Mouse (Mus musculus) CH12.LX (cell line): ENCODE measurements around the gene Slc2a8. TPM values are rescaled to one million over a fixed set of nuclear protein-coding genes. Genes with fewer than 3 reads are reported as not detected.

Source experiments
- DNase-seq: peaks from one replicate; pipeline ENCODE4 v3.0.0-alpha.2; 2013; ENCODE audit errors: extremely low read depth
- H3K27ac ChIP-seq: 2 replicates; pipeline ENCODE4 v1.5.1; 2012; ENCODE audit warnings: low read depth, mild to moderate bottlenecking, control low read depth, moderate library complexity; ENCODE audit not compliant: insufficient read depth
- H3K27me3 ChIP-seq: replicated peaks from 2 replicates; pipeline ENCODE3; 2012; ENCODE audit warnings: inconsistent platforms
- H3K36me3 ChIP-seq, 2 experiments: replicated peaks in 1 of 2; 2 replicates each; pipeline versions ENCODE3 to v1.6.1; 2012; ENCODE audit warnings: inconsistent platforms in 1 of 2, low read length in 1 of 2, mild to moderate bottlenecking in 1 of 2, mixed read lengths in 1 of 2, moderate library complexity in 1 of 2; ENCODE audit not compliant: control insufficient read depth in 1 of 2, insufficient read depth in 1 of 2
- H3K4me1 ChIP-seq, 2 experiments: 2 replicates each; pipeline ENCODE4 v1.6.1; 2012; ENCODE audit warnings: inconsistent platforms in 1 of 2, moderate library complexity in 1 of 2; ENCODE audit not compliant: insufficient read depth in 2 of 2, control insufficient read depth in 1 of 2
- H3K4me2 ChIP-seq: 2 replicates; pipeline ENCODE4 v1.6.1; 2012; ENCODE audit warnings: low read depth, mild to moderate bottlenecking, control low read depth; ENCODE audit not compliant: poor library complexity, insufficient read depth, severe bottlenecking
- H3K4me3 ChIP-seq, 3 experiments: fragments of 150-350 bp in 1 of 3; sonication (generic) in 1 of 3; replicated peaks in 1 of 3; 2 replicates each; pipeline versions ENCODE3 to v1.5.1; 2011 to 2012; ENCODE audit warnings: low read depth in 2 of 3, low read length in 2 of 3, mild to moderate bottlenecking in 2 of 3, moderate library complexity in 2 of 3, control low read depth in 1 of 3, improper control_type of control experiment in 1 of 3, inconsistent platforms in 1 of 3, mixed read lengths in 1 of 3; ENCODE audit not compliant: poor library complexity in 1 of 3
- H3K79me2 ChIP-seq: replicated peaks from 2 replicates; pipeline ENCODE4 v1.6.1; 2012; ENCODE audit warnings: mild to moderate bottlenecking, moderate library complexity; ENCODE audit not compliant: control insufficient read depth, poor library complexity, insufficient read depth, severe bottlenecking; ENCODE audit errors: extremely low read depth
- H3K9ac ChIP-seq: 2 replicates; pipeline ENCODE4 v1.6.1; 2012; ENCODE audit warnings: low read depth, mild to moderate bottlenecking, control low read depth, moderate library complexity; ENCODE audit not compliant: insufficient read depth
- H3K9me3 ChIP-seq: replicated peaks from 2 replicates; pipeline ENCODE3; 2012; ENCODE audit warnings: low read length, inconsistent platforms, mixed read lengths
- HCFC1 ChIP-seq: IDR thresholded peaks from 2 replicates; pipeline ENCODE4 v1.6.1; 2012; ENCODE audit warnings: low read depth, mild to moderate bottlenecking, inconsistent platforms, low read length, improper control_type of control experiment
- KAT2A ChIP-seq: IDR thresholded peaks from 2 replicates; pipeline ENCODE4 v1.6.1; 2012; ENCODE audit warnings: low read length, improper control_type of control experiment, inconsistent platforms; ENCODE audit not compliant: insufficient replicate concordance
- MAX ChIP-seq: IDR thresholded peaks from 2 replicates; pipeline ENCODE4 v1.6.1; 2011; ENCODE audit warnings: low read length, improper control_type of control experiment
- MAZ ChIP-seq: IDR thresholded peaks from 2 replicates; pipeline ENCODE4 v1.6.1; 2012; ENCODE audit warnings: low read depth, mild to moderate bottlenecking, inconsistent platforms, low read length, improper control_type of control experiment, moderate library complexity
- MYC ChIP-seq: IDR thresholded peaks from 2 replicates; pipeline ENCODE4 v1.6.1; 2011; ENCODE audit warnings: low read depth, mild to moderate bottlenecking, improper control_type of control experiment, low read length
- NELFE ChIP-seq: IDR thresholded peaks from 2 replicates; pipeline ENCODE4 v1.6.1; 2011; ENCODE audit warnings: low read depth, low read length, improper control_type of control experiment
- TBP ChIP-seq: conservative IDR thresholded peaks from 2 replicates; pipeline ENCODE4 v1.6.1; 2011; ENCODE audit warnings: low read depth, low read length, improper control_type of control experiment
- ZC3H11A ChIP-seq: IDR thresholded peaks from 2 replicates; pipeline ENCODE4 v1.6.1; 2012; ENCODE audit warnings: low read depth, mild to moderate bottlenecking, inconsistent platforms, low read length, improper control_type of control experiment
- dilution Hi-C: fragments of 300-500 bp; cut with MboI; formaldehyde crosslinking; loops from 2 replicates; pipeline ENCODE4 v1.14.3; 2020; ENCODE audit warnings: low sequenced_read_pairs; ENCODE audit not compliant: extremely low pct_unique_long_range_greater_than_20kb, extremely low pct_ligation_motif_present
- in situ Hi-C: fragments of 300-500 bp; cut with MboI; formaldehyde crosslinking; loops from 3 replicates; pipeline ENCODE4 v1.14.3; 2019; ENCODE audit warnings: low sequenced_read_pairs, low pct_ligation_motif_present, low pct_unique_long_range_greater_than_20kb, mixed read lengths
- polyA plus RNA-seq: library from polyadenylated mRNA; unstranded; fragments of >175 nt; gene quantifications from 2 replicates; pipeline ENCODE4 v1.2.1, GENCODE M21; 2012; ENCODE audit warnings: low read depth; ENCODE audit not compliant: insufficient read length
- total RNA-seq, 2 experiments: library from RNA; depleted of rRNA; stranded (reverse); fragments of 300-350 nt in 1 of 2; fragments of >200 nt in 1 of 2; gene quantifications; 2 replicates each; pipeline ENCODE4 v1.2.3; 2012 to 2014

Slc2a8 gene
- total and polyA plus RNA-seq, 3 experiments, result 1.1 to 5.6 (median 1.3) TPM

DNA sequence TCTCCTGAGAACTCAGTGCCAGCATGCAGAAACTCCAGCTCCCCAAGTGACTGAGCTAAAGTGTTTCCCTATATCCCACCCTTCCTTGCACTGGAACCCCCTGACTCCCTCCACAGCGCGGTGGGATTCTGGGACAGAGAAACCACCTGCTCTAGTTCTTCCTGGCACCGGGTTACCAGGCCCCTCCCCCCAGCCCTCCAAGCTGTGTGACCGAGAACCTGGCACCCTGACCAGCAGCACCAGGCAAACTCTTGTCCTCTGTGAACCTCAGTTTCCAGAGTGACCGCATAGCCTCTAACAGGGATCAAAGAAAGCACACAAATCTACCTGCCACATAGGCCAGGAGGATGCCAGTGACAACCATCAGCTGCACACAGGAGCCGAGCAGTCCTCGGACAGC lies 2.2 kb downstream of the Slc2a8 start:
- DNase-seq, result no peak
- dilution Hi-C loops (no loop called here), in situ Hi-C loops (loop anchor here (25.0 kb wide), 1 partner anchor 383 kb away; the partner anchor contains the start of gene Ralgps1)
- Histone ChIP-seq H3K9ac (no peak overlapping the region), H3K79me2 (no peaks in the 10 kb centered on the region), H3K36me3 (peaks cover 0 to 5% of the 10 kb centered on the region in 2 experiments), H3K9me3 (no peaks in the 10 kb centered on the region), H3K4me3 (no peak overlapping the region), H3K27ac (no peak overlapping the region), H3K4me1 (peaks cover 11% of the 10 kb centered on the region in 2 experiments), H3K27me3 (peaks cover 52% of the 10 kb centered on the region), H3K4me2 (no peak overlapping the region)
- TF ChIP-seq MYC, result no peak
- no peak for TF ChIP-seq TBP

DNA sequence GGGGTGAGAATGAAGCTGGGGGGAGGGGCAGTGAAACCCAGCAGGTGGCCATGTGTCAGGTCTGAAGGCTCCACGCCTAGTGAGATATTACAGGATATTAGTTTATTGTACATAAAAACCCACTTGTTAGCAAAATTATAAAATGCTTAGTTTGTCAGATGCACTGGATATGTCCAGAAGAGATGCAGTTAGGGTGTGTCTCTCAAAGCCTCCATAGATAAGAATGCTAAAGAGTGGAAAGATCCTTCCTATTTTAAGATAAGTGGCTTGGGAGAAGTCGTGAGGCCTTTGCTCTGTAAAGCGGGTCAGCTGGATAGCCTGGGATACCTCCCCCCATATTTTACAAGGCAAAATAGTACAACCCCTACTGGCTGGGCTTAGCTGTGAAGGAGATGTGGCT lies 3.2 kb downstream of the Slc2a8 start:
- Histone ChIP-seq H3K79me2 (no peaks in the 10 kb centered on the region), H3K4me3 (no peak overlapping the region), H3K36me3 (peaks cover 0 to 10% of the 10 kb centered on the region in 2 experiments), H3K9ac (no peak overlapping the region), H3K27me3 (peaks cover 44% of the 10 kb centered on the region), H3K9me3 (no peaks in the 10 kb centered on the region), H3K4me2 (no peak overlapping the region), H3K27ac (no peak overlapping the region), H3K4me1 (peaks cover 9 to 11% of the 10 kb centered on the region in 2 experiments)
- DNase-seq, result no peak
- in situ Hi-C loops, result loop anchor here (25.0 kb wide), 1 partner anchor 384 kb away; the partner anchor contains the start of gene Ralgps1
- TF ChIP-seq HCFC1 (no peak), KAT2A (no peak), MAX (no peak), MAZ (no peak)
- dilution Hi-C loops, result no loop called here

DNA sequence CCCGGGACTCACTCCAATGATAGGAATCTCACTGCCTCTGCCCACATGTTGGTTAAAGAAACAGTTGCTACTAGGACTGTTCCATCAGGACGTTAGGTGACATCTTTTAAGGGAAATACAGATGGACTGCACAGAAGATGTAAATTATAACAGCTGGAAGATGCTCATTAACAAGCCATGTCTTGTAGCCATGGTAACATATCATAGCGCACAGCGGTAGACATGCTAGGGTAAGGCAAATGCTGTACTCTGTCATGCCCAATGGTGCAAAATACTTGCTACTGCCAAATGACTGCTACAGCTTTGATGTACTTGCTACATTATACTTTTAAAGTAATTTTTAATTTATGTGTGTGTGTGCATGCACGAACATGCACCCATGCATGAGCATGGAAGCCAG lies 4.8 kb downstream of the Slc2a8 start:
- H3K4me1 ChIP-seq, result peaks cover 8 to 9% of the 10 kb centered on the region in 2 experiments
- no peak overlapping the region for H3K27ac ChIP-seq
- dilution Hi-C loops, result no loop called here
- H3K9me3 ChIP-seq, result no peaks in the 10 kb centered on the region
- DNase-seq, result no peak
- peaks cover 0 to 12% of the 10 kb centered on the region in 2 experiments for H3K36me3 ChIP-seq
- in situ Hi-C loops, result loop anchor here (25.0 kb wide), 1 partner anchor 385 kb away; the partner anchor contains the start of gene Ralgps1
- H3K27me3 ChIP-seq, result peaks cover 32% of the 10 kb centered on the region
- no peaks in the 10 kb centered on the region for H3K79me2 ChIP-seq
- H3K4me2 ChIP-seq, result no peak overlapping the region
- no peak overlapping the region for H3K9ac ChIP-seq
- TF ChIP-seq ZC3H11A, result no peak
- no peak for TF ChIP-seq NELFE
- no peak overlapping the region for H3K4me3 ChIP-seq
